Mouse (Mus musculus) limb, embryonic 12.5 days (tissue): ENCODE measurements around the gene Nsd1. TPM values are rescaled to one million over a fixed set of nuclear protein-coding genes. Genes with fewer than 3 reads are reported as not detected.

Source experiments
- ATAC-seq: fragments of 200-750 bp; cut with Nextera tagmentation; 2 replicates; pipeline ENCODE4 v1.8.0; 2017; ENCODE audit warnings: low read depth, moderate TSS enrichment; ENCODE audit not compliant: insufficient number of reproducible peaks, insufficient read depth, low FRiP score, low TSS enrichment
- H3K27ac ChIP-seq: fragments of 300-500 bp; sonication (generic); 2 replicates; pipeline ENCODE4 v1.5.1; 2016; ENCODE audit warnings: mild to moderate bottlenecking, moderate library complexity
- H3K27me3 ChIP-seq: fragments of 300-500 bp; sonication (generic); 2 replicates; pipeline ENCODE4 v1.6.1; 2016; ENCODE audit warnings: mild to moderate bottlenecking, moderate library complexity
- H3K36me3 ChIP-seq: fragments of 300-500 bp; sonication (generic); 2 replicates; pipeline ENCODE4 v1.6.1; 2016; ENCODE audit warnings: mild to moderate bottlenecking, moderate library complexity
- H3K4me1 ChIP-seq: fragments of 300-500 bp; sonication (generic); replicated peaks from 2 replicates; pipeline ENCODE4 v1.6.1; 2016
- H3K4me2 ChIP-seq: fragments of 300-500 bp; sonication (generic); 2 replicates; pipeline ENCODE4 v1.6.1; 2016; ENCODE audit warnings: mild to moderate bottlenecking, moderate library complexity
- H3K4me3 ChIP-seq: fragments of 300-500 bp; sonication (generic); replicated peaks from 2 replicates; pipeline ENCODE4 v1.5.1; 2016; ENCODE audit warnings: mild to moderate bottlenecking
- H3K9ac ChIP-seq: fragments of 300-500 bp; sonication (generic); replicated peaks from 2 replicates; pipeline ENCODE4 v1.6.1; 2016; ENCODE audit warnings: mild to moderate bottlenecking, moderate library complexity
- H3K9me3 ChIP-seq: fragments of 300-500 bp; sonication (generic); 2 replicates; pipeline ENCODE4 v1.6.1; 2016; ENCODE audit warnings: mild to moderate bottlenecking, moderate library complexity
- WGBS: fragments of 180-500 bp; shearing (Covaris S2); methylation state at CpG from one replicate; pipeline ENCODE4 v1.1.7; 2016; 5-methylcytosine and 5-hydroxymethylcytosine counted together
- polyA plus RNA-seq: library from polyadenylated mRNA; unstranded; fragments of >200 nt; fragmentation: Nextera tagmentation; extraction: Ambion mirVana; gene quantifications from 2 replicates; pipeline ENCODE4 v1.2.1, GENCODE M21; 2016

Nsd1 gene
- polyA plus RNA-seq, 1 experiment from 2014 or later = 91.8 TPM

- Histone ChIP-seq H3K27ac (peak overlapping the region; percentile 99), H3K36me3 (peaks cover 40% of the 10 kb centered on the region), H3K4me1 (peaks cover 44% of the 10 kb centered on the region), H3K4me2 (peak overlapping the region; percentile 80), H3K9ac (peak overlapping the region; percentile 94), H3K4me3 (peak overlapping the region; percentile 86), H3K27me3 (no peaks in the 10 kb centered on the region), H3K9me3 (no peaks in the 10 kb centered on the region)
- WGBS = under 1% methylated on average over 58 of the region's 58 CpGs
- ATAC-seq = no peak
Measured at GRCm38 (mm10) chr13:55212361-55213137, 3.0 kb downstream of the Nsd1 start.

DNA sequence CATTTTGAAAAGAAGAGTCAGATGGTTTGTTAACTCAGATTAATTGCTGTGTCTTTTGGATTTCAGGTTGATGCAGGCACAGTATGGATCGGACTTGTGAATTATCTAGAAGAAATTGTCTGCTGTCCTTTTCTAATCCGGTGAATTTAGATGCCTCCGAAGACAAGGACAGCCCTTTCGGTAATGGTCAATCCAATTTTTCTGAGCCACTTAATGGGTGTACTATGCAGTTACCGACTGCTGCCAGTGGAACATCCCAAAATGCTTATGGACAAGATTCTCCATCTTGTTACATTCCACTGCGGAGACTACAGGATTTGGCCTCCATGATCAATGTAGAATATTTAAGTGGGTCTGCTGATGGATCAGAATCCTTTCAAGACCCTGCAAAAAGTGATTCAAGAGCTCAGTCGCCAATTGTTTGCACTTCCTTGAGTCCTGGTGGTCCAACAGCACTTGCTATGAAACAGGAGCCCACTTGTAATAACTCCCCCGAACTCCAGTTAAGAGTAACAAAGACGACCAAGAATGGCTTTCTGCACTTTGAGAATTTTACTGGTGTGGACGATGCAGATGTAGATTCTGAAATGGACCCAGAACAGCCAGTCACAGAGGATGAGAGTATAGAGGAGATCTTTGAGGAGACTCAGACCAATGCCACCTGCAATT is 3.7 kb downstream of the Nsd1 start:
- no peak for ATAC-seq
- Histone ChIP-seq H3K27me3 (no peaks in the 10 kb centered on the region), H3K4me2 (peak overlapping the region; percentile 80), H3K4me3 (peak overlapping the region; percentile 86), H3K9me3 (no peaks in the 10 kb centered on the region), H3K36me3 (peaks cover 47% of the 10 kb centered on the region), H3K9ac (peak overlapping the region; percentile 94), H3K27ac (peak overlapping the region; percentile 99), H3K4me1 (peaks cover 49% of the 10 kb centered on the region)
- WGBS = 63% methylated on average over 10 of the region's 10 CpGs

GRCm38 (mm10) chr13:55224364-55224763 is 14.8 kb downstream of the Nsd1 start:
- no peaks in the 10 kb centered on the region for H3K4me1 ChIP-seq
- H3K4me2 ChIP-seq = no peak overlapping the region
- ATAC-seq = no peak
- H3K9me3 ChIP-seq = no peaks in the 10 kb centered on the region
- 97% methylated on average over 3 of the region's 3 CpGs for WGBS
- H3K4me3 ChIP-seq = no peak overlapping the region
- H3K36me3 ChIP-seq = peaks cover 90% of the 10 kb centered on the region
- H3K9ac ChIP-seq = no peak overlapping the region
- H3K27ac ChIP-seq = no peak overlapping the region
- H3K27me3 ChIP-seq = no peaks in the 10 kb centered on the region

- H3K4me2 ChIP-seq = no peak overlapping the region
- H3K4me1 ChIP-seq = no peaks in the 10 kb centered on the region
- no peak overlapping the region for H3K4me3 ChIP-seq
- no peak overlapping the region for H3K27ac ChIP-seq
- H3K9ac ChIP-seq = no peak overlapping the region
- WGBS = 85% methylated on average over 1 of the region's 1 CpGs
- no peaks in the 10 kb centered on the region for H3K9me3 ChIP-seq
- peaks cover 82% of the 10 kb centered on the region for H3K36me3 ChIP-seq
- ATAC-seq = no peak
- no peaks in the 10 kb centered on the region for H3K27me3 ChIP-seq
Measured at GRCm38 (mm10) chr13:55230701-55231100, 21.1 kb downstream of the Nsd1 start.

DNA sequence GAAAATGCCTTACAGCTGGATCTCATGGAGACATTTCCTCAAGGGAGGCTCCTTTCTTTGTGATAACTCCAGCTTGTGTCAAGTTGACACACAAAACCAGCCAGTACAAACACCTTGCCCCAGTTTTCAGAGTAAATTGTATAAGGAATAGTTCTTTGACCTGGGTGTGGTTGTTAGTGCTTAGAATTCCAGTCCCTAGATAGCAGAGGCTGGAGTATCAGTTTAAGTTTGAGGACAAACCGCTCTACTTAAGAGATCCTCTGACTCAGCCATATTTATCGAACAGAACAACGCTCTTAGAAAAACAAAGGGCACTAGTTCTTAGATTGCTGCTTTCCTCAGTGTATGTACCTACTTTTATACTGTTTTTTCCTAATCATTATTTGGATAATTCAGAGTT is 33.6 kb downstream of the Nsd1 start:
- ATAC-seq = no peak
- no peak overlapping the region for H3K4me2 ChIP-seq
- 98% methylated on average over 3 of the region's 3 CpGs for WGBS
- H3K9me3 ChIP-seq = no peaks in the 10 kb centered on the region
- no peak overlapping the region for H3K4me3 ChIP-seq
- H3K27ac ChIP-seq = no peak overlapping the region
- H3K9ac ChIP-seq = no peak overlapping the region
- H3K27me3 ChIP-seq = no peaks in the 10 kb centered on the region
- peaks cover 93% of the 10 kb centered on the region for H3K36me3 ChIP-seq
- no peaks in the 10 kb centered on the region for H3K4me1 ChIP-seq

GRCm38 (mm10) chr13:55247293-55248030 is 37.9 kb downstream of the Nsd1 start:
- Histone ChIP-seq H3K36me3 (peaks cover 89% of the 10 kb centered on the region), H3K27ac (no peak overlapping the region), H3K4me2 (no peak overlapping the region), H3K27me3 (no peaks in the 10 kb centered on the region), H3K4me3 (no peak overlapping the region), H3K9ac (no peak overlapping the region), H3K9me3 (no peaks in the 10 kb centered on the region), H3K4me1 (no peaks in the 10 kb centered on the region)
- ATAC-seq = no peak
- WGBS = 87% methylated on average over 17 of the region's 17 CpGs

DNA sequence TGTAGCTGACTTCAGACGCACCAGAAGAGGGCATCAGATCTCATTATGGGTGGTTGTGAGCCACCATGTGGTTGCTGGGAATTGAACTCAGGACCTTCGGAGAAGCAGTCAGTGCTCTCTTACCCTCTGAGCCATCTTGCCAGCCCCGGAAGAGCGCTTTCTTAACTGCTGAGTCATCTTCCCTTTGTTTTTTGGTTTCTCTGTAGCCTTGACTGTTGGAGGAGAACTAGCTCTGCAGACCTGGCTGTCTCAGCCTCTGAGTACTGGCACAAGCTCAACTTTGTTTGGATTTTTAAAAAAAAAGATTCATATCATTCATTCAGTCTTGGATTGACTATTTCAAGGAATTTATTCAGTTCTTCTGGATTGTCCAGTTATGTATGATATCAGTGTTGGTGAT is 39.7 kb downstream of the Nsd1 start:
- no peak overlapping the region for H3K4me2 ChIP-seq

DNA sequence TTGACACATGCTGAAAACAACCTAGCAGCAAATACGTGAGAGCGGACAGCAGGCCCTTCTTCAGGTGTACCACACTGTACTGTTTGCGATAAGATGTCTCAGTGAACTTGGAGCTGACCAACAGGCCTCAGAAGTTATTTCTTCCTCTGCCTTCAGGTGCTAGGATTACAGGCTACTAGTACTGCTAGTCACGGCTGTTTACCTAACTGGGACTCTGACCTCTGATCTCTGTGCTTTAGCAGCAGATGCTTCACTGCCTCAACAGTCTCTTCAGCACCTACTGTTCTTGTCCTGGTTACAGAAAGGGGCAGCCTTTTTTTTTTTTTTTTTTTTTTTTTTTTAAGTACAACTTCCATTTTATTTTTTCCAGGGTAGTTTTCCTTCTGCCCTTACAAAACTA is 43.2 kb downstream of the Nsd1 start:
- WGBS = 89% methylated on average over 4 of the region's 4 CpGs
- Histone ChIP-seq H3K27ac (no peak overlapping the region), H3K9ac (no peak overlapping the region), H3K36me3 (peaks cover 61% of the 10 kb centered on the region), H3K27me3 (no peaks in the 10 kb centered on the region), H3K4me1 (no peaks in the 10 kb centered on the region), H3K4me2 (no peak overlapping the region), H3K9me3 (no peaks in the 10 kb centered on the region), H3K4me3 (no peak overlapping the region)
- no peak for ATAC-seq

More for the DNA sequence above, 39.7 kb downstream of the Nsd1 start:
- Histone ChIP-seq H3K27me3 (no peaks in the 10 kb centered on the region), H3K9me3 (no peaks in the 10 kb centered on the region), H3K36me3 (peaks cover 82% of the 10 kb centered on the region), H3K9ac (no peak overlapping the region), H3K27ac (no peak overlapping the region), H3K4me3 (no peak overlapping the region), H3K4me1 (no peaks in the 10 kb centered on the region)
- no peak for ATAC-seq
- WGBS = 95% methylated on average over 4 of the region's 4 CpGs

GRCm38 (mm10) chr13:55255052-55255652 is 45.6 kb downstream of the Nsd1 start:
- H3K9ac ChIP-seq = no peak overlapping the region
- no peaks in the 10 kb centered on the region for H3K9me3 ChIP-seq
- no peak overlapping the region for H3K4me3 ChIP-seq
- no peaks in the 10 kb centered on the region for H3K4me1 ChIP-seq
- ATAC-seq = no peak
- H3K27ac ChIP-seq = no peak overlapping the region
- 67% methylated on average over 3 of the region's 3 CpGs for WGBS
- no peak overlapping the region for H3K4me2 ChIP-seq
- H3K36me3 ChIP-seq = peaks cover 58% of the 10 kb centered on the region
- no peaks in the 10 kb centered on the region for H3K27me3 ChIP-seq

GRCm38 (mm10) chr13:55258651-55259050 is 49.1 kb downstream of the Nsd1 start:
- no peak overlapping the region for H3K9ac ChIP-seq
- 93% methylated on average over 3 of the region's 3 CpGs for WGBS
- H3K36me3 ChIP-seq = peaks cover 61% of the 10 kb centered on the region
- no peaks in the 10 kb centered on the region for H3K9me3 ChIP-seq
- no peaks in the 10 kb centered on the region for H3K4me1 ChIP-seq
- H3K4me3 ChIP-seq = no peak overlapping the region
- ATAC-seq = no peak
- no peak overlapping the region for H3K4me2 ChIP-seq
- no peaks in the 10 kb centered on the region for H3K27me3 ChIP-seq
- no peak overlapping the region for H3K27ac ChIP-seq

DNA sequence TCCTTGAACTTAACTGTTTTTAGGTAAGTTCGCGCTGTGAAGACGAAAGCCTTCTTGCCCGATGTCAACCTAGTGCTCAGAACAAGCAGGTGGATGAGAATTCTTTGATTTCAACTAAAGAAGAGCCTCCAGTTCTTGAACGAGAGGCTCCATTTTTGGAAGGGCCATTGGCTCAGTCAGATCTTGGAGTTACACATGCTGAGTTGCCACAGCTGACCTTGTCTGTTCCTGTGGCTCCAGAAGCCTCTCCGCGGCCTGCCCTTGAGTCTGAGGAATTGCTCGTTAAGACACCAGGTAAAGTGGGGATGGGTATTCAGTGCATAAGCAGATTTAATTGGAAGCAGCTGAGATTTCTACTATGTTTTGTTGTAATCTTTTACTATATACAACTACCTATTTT is 51.9 kb downstream of the Nsd1 start:
- Histone ChIP-seq H3K27me3 (no peaks in the 10 kb centered on the region), H3K4me1 (no peaks in the 10 kb centered on the region), H3K9me3 (no peaks in the 10 kb centered on the region), H3K36me3 (peaks cover 77% of the 10 kb centered on the region), H3K4me2 (no peak overlapping the region), H3K9ac (no peak overlapping the region), H3K4me3 (no peak overlapping the region), H3K27ac (no peak overlapping the region)
- 95% methylated on average over 8 of the region's 8 CpGs for WGBS
- ATAC-seq = no peak
